Comparison of ENCODE assay signal across 10 mouse cellular contexts in genomic region chr11:106268326-106269059, GRCm38 (mm10). TPM values are rescaled to one million over a fixed set of nuclear protein-coding genes. Genes with fewer than 3 reads are reported as not detected.
DNase-seq lines count a peak whose midpoint lies in the region; ATAC-seq and TF ChIP-seq lines count a peak whose summit lies in the region.
"Had no signal": no experiment of that assay in that cellular context is flagged by ENCODE, and none has a peak within 500 bp of the region (broad histone marks: within the 10 kb centered on the region; RNA-seq: fewer than 3 reads in every experiment).

No protein-coding gene starts in this region.

- no peak for ATAC-seq in neural tube, embryonic 11.5 days (ENCODE audit: insufficient read depth, low FRiP score, low TSS enrichment)

- H3K36me3 ChIP-seq in kidney, adult 2 months (ENCODE audit: control insufficient read depth, insufficient read depth, low read length), result peaks cover 11% of the 10 kb centered on the region
- H3K36me3 ChIP-seq in liver, adult 2 months (ENCODE audit: control insufficient read depth, insufficient read depth, low read length), result peaks cover 32% of the 10 kb centered on the region
- peaks cover 29% of the 10 kb centered on the region for H3K36me3 ChIP-seq in neural tube, embryonic 11.5 days (ENCODE audit: control insufficient read depth, insufficient read depth, low read length)

- no peak overlapping the region for H3K4me3 ChIP-seq in kidney, adult 2 months (ENCODE audit: insufficient read depth, low read depth, low read length)
- peak overlapping the region; percentile 47 for H3K4me3 ChIP-seq in liver, adult 2 months (ENCODE audit: insufficient read depth, low read depth, low read length)
- H3K4me3 ChIP-seq in neural tube, embryonic 11.5 days (ENCODE audit: low read depth, low read length), result no peak overlapping the region

- DNase-seq in layer of hippocampus, adult 11-12 months (ENCODE audit: low spot score), result peak; percentile 77
- no peak for DNase-seq in layer of hippocampus, adult 9-10 months (ENCODE audit: low spot score)
- peak; percentile 54 for DNase-seq in embryo, embryonic 11 days
- peak; percentile 87 for DNase-seq in heart, adult 8-10 months (ENCODE audit: low spot score)
- DNase-seq in kidney, adult 2 months, result peak; percentile 87
- DNase-seq in liver, adult 2 months (ENCODE audit: extremely low read depth, low read depth, low spot score), result peak; percentile 88
- DNase-seq in neural tube, embryonic 11.5 days (ENCODE audit: low spot score), result peak; percentile 29
- DNase-seq in yolk sac, embryonic 10.5 days (ENCODE audit: low spot score), result peak; percentile 53

- peaks cover 39% of the 10 kb centered on the region for H3K4me1 ChIP-seq in kidney, adult 2 months (ENCODE audit: control insufficient read depth, insufficient read depth, low read length)
- peaks cover 26% of the 10 kb centered on the region for H3K4me1 ChIP-seq in liver, adult 2 months (ENCODE audit: control insufficient read depth, insufficient read depth, low read length)
- peaks cover 35% of the 10 kb centered on the region for H3K4me1 ChIP-seq in neural tube, embryonic 11.5 days (ENCODE audit: control insufficient read depth, insufficient read depth, low read length)

- peak overlapping the region; percentile 61 for H3K27ac ChIP-seq in kidney, adult 2 months (ENCODE audit: insufficient read depth, low read depth, low read length)
- H3K27ac ChIP-seq in liver, adult 2 months (replicated peaks; ENCODE audit: insufficient read depth, low read depth, low read length), result peak overlapping the region; percentile 94
- H3K27ac ChIP-seq in neural tube, embryonic 11.5 days (ENCODE audit: low read depth, low read length), result peak overlapping the region; percentile 87

- no peaks in the 10 kb centered on the region for H3K9me3 ChIP-seq in neural tube, embryonic 11.5 days (ENCODE audit: control insufficient read depth, low read length)

- peak overlapping the region; percentile 64 for H3K9ac ChIP-seq in liver, adult 2 months (ENCODE audit: low read depth, low read length)
- H3K9ac ChIP-seq in neural tube, embryonic 11.5 days (ENCODE audit: low read length), result peak overlapping the region; percentile 33

- H3K79me2 ChIP-seq in liver, adult 2 months (ENCODE audit: control insufficient read depth, insufficient read depth, low read length), result peaks cover 15% of the 10 kb centered on the region; the same call in 1 of the 2 replicates

- peak overlapping the region; percentile 30 for H3K4me2 ChIP-seq in neural tube, embryonic 11.5 days (ENCODE audit: low read depth)

- no peaks in the 10 kb centered on the region for H3K27me3 ChIP-seq in kidney, adult 2 months (replicated peaks; ENCODE audit: control insufficient read depth, insufficient read depth, low read length)
- no peaks in the 10 kb centered on the region for H3K27me3 ChIP-seq in liver, adult 2 months (ENCODE audit: control insufficient read depth, insufficient read depth, low read length)
- H3K27me3 ChIP-seq in neural tube, embryonic 11.5 days (ENCODE audit: control insufficient read depth, insufficient read depth, low read length), result no peaks in the 10 kb centered on the region

- no peak for TF ChIP-seq CTCF in kidney, adult 2 months (conservative IDR thresholded peaks at IDR 0.05; ENCODE audit: insufficient read depth, insufficient read length, low read depth, low read length)
- no peak for TF ChIP-seq CTCF in liver, adult 2 months (IDR thresholded peaks at IDR 0.05; ENCODE audit: low read depth, low read length)

- no peak for TF ChIP-seq POLR2A in kidney, adult 2 months (IDR thresholded peaks at IDR 0.05; ENCODE audit: low read depth, low read length)
- no peak for TF ChIP-seq POLR2A in liver, adult 2 months (IDR thresholded peaks at IDR 0.05; ENCODE audit: extremely low read depth, insufficient read depth, low read length)

- 39% methylated on average over 8 of the region's 8 CpGs for WGBS in kidney, adult 2 months
- 18% methylated on average over 8 of the region's 8 CpGs for WGBS in liver, adult 2 months
- 39% methylated on average over 8 of the region's 8 CpGs for WGBS in neural tube, embryonic 11.5 days

RNA-seq across cellular contexts. Expression of gene Smarcd2, which starts 4.3 kb away (rescaled TPM):
- 10 to 100 TPM; 14.3 to 16.7 (median 15.5) TPM for total RNA-seq in heart, adult 8-10 months (2022)
- 70.0 and 77.9 TPM in 2 replicates for polyA plus RNA-seq in kidney, adult 2 months (2012; rRNA removed)
- 70.1 and 70.3 TPM in 2 replicates for total RNA-seq in liver, adult 2 months (2014; rRNA removed)
- polyA plus RNA-seq in liver, adult 2 months (2012; rRNA removed), result 67.3 and 84.8 TPM in 2 replicates
- 42.0 and 44.4 TPM in 2 replicates for polyA plus RNA-seq in neural tube, embryonic 11.5 days (2014; fragmentation: Nextera tagmentation; extraction: Ambion mirVana)

RNA-seq across cellular contexts. Expression of gene Tcam1, which starts 8.0 kb away (rescaled TPM):
- total RNA-seq in heart, adult 8-10 months (2022), result under 1 TPM in 1 of 4 experiments, not detected in 3; 0.08 TPM
- polyA plus RNA-seq in kidney, adult 2 months (2012; rRNA removed), result 0.02 and 0.03 TPM in 2 replicates
- total RNA-seq in liver, adult 2 months (2014; rRNA removed), result not detected in 2 replicates
- polyA plus RNA-seq in liver, adult 2 months (2012; rRNA removed), result not detected in 2 replicates
- 0.14 and 0.21 TPM in 2 replicates for polyA plus RNA-seq in neural tube, embryonic 11.5 days (2014; fragmentation: Nextera tagmentation; extraction: Ambion mirVana)

RNA-seq across cellular contexts. Expression of gene Psmc5, which starts 12.5 kb away (rescaled TPM):
- 100 to 1,000 TPM in 3 of 4 experiments, 10 to 100 TPM in 1; 99.8 to 112 (median 103) TPM for total RNA-seq in heart, adult 8-10 months (2022)
- 52.5 and 66.9 TPM in 2 replicates for polyA plus RNA-seq in kidney, adult 2 months (2012; rRNA removed)
- 60.3 and 65.2 TPM in 2 replicates for total RNA-seq in liver, adult 2 months (2014; rRNA removed)
- polyA plus RNA-seq in liver, adult 2 months (2012; rRNA removed), result 37.7 and 43.2 TPM in 2 replicates
- polyA plus RNA-seq in neural tube, embryonic 11.5 days (2014; fragmentation: Nextera tagmentation; extraction: Ambion mirVana), result 414 and 431 TPM in 2 replicates

RNA-seq across cellular contexts. Expression of gene Ftsj3, which starts 12.6 kb away (rescaled TPM):
- 10 to 100 TPM; 19.3 to 23.1 (median 21.2) TPM for total RNA-seq in heart, adult 8-10 months (2022)
- 11.7 TPM in 2 replicates for polyA plus RNA-seq in kidney, adult 2 months (2012; rRNA removed)
- total RNA-seq in liver, adult 2 months (2014; rRNA removed), result 19.7 and 20.7 TPM in 2 replicates
- polyA plus RNA-seq in liver, adult 2 months (2012; rRNA removed), result 8.8 and 13.8 TPM in 2 replicates
- polyA plus RNA-seq in neural tube, embryonic 11.5 days (2014; fragmentation: Nextera tagmentation; extraction: Ambion mirVana), result 64.5 and 66.9 TPM in 2 replicates

RNA-seq across cellular contexts. Expression of gene Gh, which starts 33.2 kb away (rescaled TPM):
- total RNA-seq in heart, adult 8-10 months (2022), result not detected
- polyA plus RNA-seq in kidney, adult 2 months (2012; rRNA removed), result 0.16 TPM in 1 of 2 replicates, not detected in the other
- not detected in 2 replicates for total RNA-seq in liver, adult 2 months (2014; rRNA removed)
- not detected in 2 replicates for polyA plus RNA-seq in liver, adult 2 months (2012; rRNA removed)
- polyA plus RNA-seq in neural tube, embryonic 11.5 days (2014; fragmentation: Nextera tagmentation; extraction: Ambion mirVana), result not detected in 2 replicates
- total RNA-seq: hematopoietic stem cell, adult 5-6 weeks had no signal
- polyA plus RNA-seq: C2C12 had no signal
